In genomic region chr19:60730281-60730852, GRCm38 (mm10) we compare ENCODE assay signal across 8 mouse cellular contexts. TPM values are rescaled to one million over a fixed set of nuclear protein-coding genes. Genes with fewer than 3 reads are reported as not detected.
DNase-seq lines count a peak whose midpoint lies in the region; ATAC-seq lines count a peak whose summit lies in the region.

No protein-coding gene starts in this region.

- DNase-seq in ES-CJ7 (ENCODE audit: low read depth, low spot score), result peak; percentile 71
- peak; percentile 48 for DNase-seq in c-Kit-positive CD71-negative TER-119-negative erythroid progenitor cells, embryonic 14.5 days (ENCODE audit: low read depth)
- DNase-seq in liver, embryonic 11.5 days (ENCODE audit: low spot score), result no peak
- DNase-seq in retina, postnatal 1 day, result peak; percentile 64
- no peak for DNase-seq in frontal cortex, postnatal 14 days (ENCODE audit: low spot score in 2 of 2)

- H3K9me3 ChIP-seq in intestine, embryonic 16.5 days (ENCODE audit: control insufficient read depth, low read length), result no peaks in the 10 kb centered on the region
- no peaks in the 10 kb centered on the region for H3K9me3 ChIP-seq in intestine, embryonic 15.5 days
- H3K9me3 ChIP-seq in liver, embryonic 11.5 days (ENCODE audit: control insufficient read depth, low read length), result no peaks in the 10 kb centered on the region

- no peak overlapping the region for H3K4me2 ChIP-seq in intestine, embryonic 16.5 days (ENCODE audit: low read depth, low read length)
- no peak overlapping the region for H3K4me2 ChIP-seq in intestine, embryonic 15.5 days (replicated peaks)
- H3K4me2 ChIP-seq in liver, embryonic 11.5 days, result no peak overlapping the region

- WGBS in intestine, embryonic 16.5 days, result 59% methylated on average over 2 of the region's 2 CpGs
- WGBS in intestine, embryonic 15.5 days, result 51% methylated on average over 2 of the region's 2 CpGs
- WGBS in liver, embryonic 11.5 days, result 43% methylated on average over 2 of the region's 2 CpGs

- no peak overlapping the region for H3K9ac ChIP-seq in intestine, embryonic 16.5 days (ENCODE audit: low read depth, low read length)
- H3K9ac ChIP-seq in intestine, embryonic 15.5 days, result no peak overlapping the region
- no peak overlapping the region for H3K9ac ChIP-seq in liver, embryonic 11.5 days (ENCODE audit: low read depth, low read length)

- ATAC-seq in intestine, embryonic 16.5 days, result 0 out of 2 replicates have a peak, but pooled peaks have one; percentile 40
- no peak for ATAC-seq in intestine, embryonic 15.5 days
- peak; percentile 87 for ATAC-seq in granulocyte monocyte progenitor cell, adult 5-6 weeks (replicated peaks; ENCODE audit: poor library complexity, severe bottlenecking)
- peak; percentile 78 for ATAC-seq in liver, embryonic 11.5 days (replicated peaks; ENCODE audit: low FRiP score)

- no peak overlapping the region for H3K4me3 ChIP-seq in intestine, embryonic 16.5 days (ENCODE audit: low read length)
- H3K4me3 ChIP-seq in intestine, embryonic 15.5 days (replicated peaks), result no peak overlapping the region
- no peak overlapping the region for H3K4me3 ChIP-seq in liver, embryonic 11.5 days (ENCODE audit: low read depth, low read length)

- no peaks in the 10 kb centered on the region for H3K4me1 ChIP-seq in intestine, embryonic 16.5 days (ENCODE audit: control insufficient read depth, insufficient read depth, low read length)
- no peaks in the 10 kb centered on the region for H3K4me1 ChIP-seq in intestine, embryonic 15.5 days (replicated peaks)
- no peaks in the 10 kb centered on the region for H3K4me1 ChIP-seq in liver, embryonic 11.5 days (replicated peaks; ENCODE audit: control insufficient read depth, insufficient read depth, low read length)

- H3K27ac ChIP-seq in intestine, embryonic 16.5 days (ENCODE audit: low read length), result no peak overlapping the region
- H3K27ac ChIP-seq in intestine, embryonic 15.5 days, result no peak overlapping the region
- H3K27ac ChIP-seq in liver, embryonic 11.5 days (ENCODE audit: low read depth, low read length), result no peak overlapping the region

- no peaks in the 10 kb centered on the region for H3K36me3 ChIP-seq in intestine, embryonic 16.5 days (ENCODE audit: control insufficient read depth, insufficient read depth, low read length)
- no peaks in the 10 kb centered on the region for H3K36me3 ChIP-seq in intestine, embryonic 15.5 days
- no peaks in the 10 kb centered on the region for H3K36me3 ChIP-seq in liver, embryonic 11.5 days (ENCODE audit: control insufficient read depth, insufficient read depth, low read length)

- H3K27me3 ChIP-seq in intestine, embryonic 16.5 days (replicated peaks; ENCODE audit: control insufficient read depth, insufficient read depth, low read length), result no peaks in the 10 kb centered on the region
- no peaks in the 10 kb centered on the region for H3K27me3 ChIP-seq in intestine, embryonic 15.5 days (replicated peaks)
- no peaks in the 10 kb centered on the region for H3K27me3 ChIP-seq in liver, embryonic 11.5 days (replicated peaks; ENCODE audit: control insufficient read depth, insufficient read depth, low read length)

RNA-seq across cellular contexts. Expression of gene Nanos1, which starts 25.4 kb away (rescaled TPM):
- 0.65 and 0.78 TPM in 2 replicates for polyA plus RNA-seq in intestine, embryonic 16.5 days (2015; fragmentation: Nextera tagmentation; extraction: Ambion mirVana)
- polyA plus RNA-seq in intestine, embryonic 15.5 days (2015; fragmentation: Nextera tagmentation; extraction: Ambion mirVana), result 1.1 and 1.3 TPM in 2 replicates
- total RNA-seq in granulocyte monocyte progenitor cell, adult 5-6 weeks (2014; fragmentation: Nextera tagmentation), result 1.3 and 3.8 TPM in 2 replicates
- total RNA-seq in granulocyte monocyte progenitor cell, adult 5-6 weeks (2017), result 1.2 and 1.4 TPM in 2 replicates
- polyA plus RNA-seq in liver, embryonic 11.5 days (2014; fragmentation: Nextera tagmentation; extraction: Ambion mirVana), result 1.2 and 1.4 TPM in 2 replicates

Comparison
In these comparisons a context has a peak if more than half of its experiments do, and no peak if none do; other contexts are left out.
1. DNase-seq: peak in ES-CJ7 (single experiment), c-Kit-positive CD71-negative TER-119-negative erythroid progenitor cells, embryonic 14.5 days (single experiment) and retina, postnatal 1 day (single experiment); none in liver, embryonic 11.5 days (single experiment) and frontal cortex, postnatal 14 days (0 of 2).